Mouse (Mus musculus): ENCODE data around the gene Ptpn20.

Ptpn20 gene

DNA sequence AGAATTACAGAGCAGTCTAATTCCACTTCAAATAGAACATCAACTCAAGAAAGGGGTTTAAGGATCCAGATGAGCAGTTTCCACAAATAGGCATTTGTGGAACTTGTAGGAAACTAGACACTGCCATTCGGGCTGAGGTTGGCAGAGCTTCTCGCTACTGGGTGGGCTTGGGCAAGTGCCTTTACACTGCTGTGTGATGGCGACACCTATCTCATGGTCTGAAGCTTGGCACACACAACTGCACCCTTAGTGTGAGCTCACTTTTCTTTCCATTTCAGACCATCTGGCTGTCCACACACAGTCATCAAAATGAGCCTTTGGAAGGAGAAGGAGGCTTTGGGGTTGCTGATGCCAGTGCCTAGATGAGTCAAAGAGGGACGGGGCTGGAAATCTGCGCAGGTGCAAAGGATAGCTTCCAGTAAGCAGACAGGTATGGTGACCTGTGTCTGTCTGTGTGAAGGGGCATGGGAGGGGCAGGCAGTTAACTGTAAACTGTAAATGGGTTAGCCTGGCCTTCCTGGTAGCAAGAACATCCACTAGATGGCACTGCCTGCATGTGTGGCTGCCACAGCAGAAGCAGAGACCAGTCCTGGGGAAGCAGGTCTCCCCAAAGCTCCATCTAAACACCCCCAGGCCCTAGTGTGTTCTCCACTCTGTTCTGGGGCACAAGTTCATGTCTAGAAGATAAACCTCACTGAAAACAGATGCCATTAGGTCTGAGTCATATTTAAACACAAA, 84.5 kb downstream of the Ptpn20 start:
- DNase-seq (ENCODE audit: low read depth, low spot score): no peak

DNA sequence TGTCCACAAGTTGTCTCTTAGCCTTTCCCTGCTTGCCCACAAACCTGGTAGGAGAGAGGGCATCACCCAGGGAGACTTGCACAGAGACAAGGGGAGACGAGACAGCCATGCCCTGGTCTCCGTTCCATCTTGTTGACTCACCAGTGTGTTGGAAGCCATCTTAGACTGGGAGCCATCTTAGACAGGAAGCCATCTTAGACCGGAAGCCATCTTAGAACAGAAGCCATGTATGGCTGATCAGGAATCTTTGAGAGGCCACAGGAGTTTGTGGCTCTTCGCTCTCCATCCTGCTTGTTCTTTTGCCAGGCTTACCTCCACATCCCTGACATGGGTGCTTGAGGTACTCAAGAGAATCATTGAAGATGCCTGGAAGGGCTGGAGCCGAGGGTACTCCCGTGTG, 89.0 kb downstream of the Ptpn20 start:
- DNase-seq (ENCODE audit: low read depth, low spot score): no peak

GRCm38 (mm10) chr14:33678740-33679139, 89.7 kb downstream of the Ptpn20 start:
- DNase-seq (ENCODE audit: low read depth, low spot score): no peak

DNA sequence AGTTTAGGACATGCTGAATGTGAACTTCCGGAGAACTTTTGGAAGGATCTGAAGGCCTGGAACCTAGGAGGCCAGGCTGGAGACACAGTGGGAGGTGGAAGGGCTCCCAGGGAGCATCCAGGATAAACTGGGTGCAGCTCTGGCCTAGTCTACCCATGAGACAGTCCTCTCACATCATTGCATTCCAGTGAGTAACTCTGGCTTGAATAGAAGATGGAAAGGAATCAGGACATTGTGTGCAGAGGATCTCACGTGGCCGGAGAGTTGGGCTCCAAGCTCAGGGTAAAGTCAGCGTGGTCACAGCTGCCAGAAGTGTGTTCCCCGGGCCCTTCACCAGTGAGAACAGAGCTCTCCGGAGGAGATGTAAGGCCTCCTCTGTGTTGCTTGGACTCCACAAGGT, 91.6 kb downstream of the Ptpn20 start:
- no peak for DNase-seq (ENCODE audit: low read depth, low spot score)

DNA sequence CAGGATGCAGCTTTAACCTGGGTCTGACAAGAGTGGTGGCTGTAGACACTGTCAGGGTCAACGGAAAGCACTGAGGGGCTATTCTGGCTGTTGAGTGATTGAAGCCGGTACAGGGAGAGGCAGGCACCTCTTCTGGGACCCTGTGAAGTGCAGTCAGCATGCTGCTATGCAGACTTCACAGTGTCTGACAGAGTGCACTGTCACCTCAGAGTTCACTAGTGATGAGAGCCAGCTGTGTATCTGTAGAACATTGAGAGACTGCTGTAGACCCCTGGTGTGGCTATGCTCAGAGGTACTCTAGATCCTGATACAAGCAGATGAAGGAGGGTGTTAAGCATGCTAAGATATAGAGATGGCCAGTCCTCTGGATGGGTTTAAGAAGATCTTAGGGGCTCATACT, 93.8 kb downstream of the Ptpn20 start:
- no peak for DNase-seq (ENCODE audit: low read depth, low spot score)

DNA sequence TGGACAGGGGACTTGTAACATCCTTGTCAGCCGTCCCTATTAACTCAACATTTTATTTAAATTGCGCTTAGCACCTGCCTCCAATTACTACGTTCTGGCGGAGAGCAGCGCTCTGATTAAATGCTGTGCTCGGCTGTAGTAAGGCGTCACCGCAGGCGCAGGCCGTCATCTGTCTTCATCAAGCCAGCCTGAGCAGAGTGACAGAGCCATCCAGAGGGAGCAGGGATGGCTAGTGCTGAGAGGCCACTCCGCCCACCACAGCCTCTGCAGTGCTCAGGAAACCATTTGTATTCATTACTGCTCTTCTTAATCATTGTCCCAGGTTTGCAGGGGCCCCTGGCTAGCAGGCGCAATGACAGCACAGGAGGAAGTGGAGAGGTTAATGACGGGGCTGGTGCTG, 94.7 kb downstream of the Ptpn20 start:
- DNase-seq (ENCODE audit: low read depth, low spot score): no peak

GRCm38 (mm10) chr14:33687444-33688028, 98.5 kb downstream of the Ptpn20 start:
- no peak for DNase-seq (ENCODE audit: low read depth, low spot score)

DNA sequence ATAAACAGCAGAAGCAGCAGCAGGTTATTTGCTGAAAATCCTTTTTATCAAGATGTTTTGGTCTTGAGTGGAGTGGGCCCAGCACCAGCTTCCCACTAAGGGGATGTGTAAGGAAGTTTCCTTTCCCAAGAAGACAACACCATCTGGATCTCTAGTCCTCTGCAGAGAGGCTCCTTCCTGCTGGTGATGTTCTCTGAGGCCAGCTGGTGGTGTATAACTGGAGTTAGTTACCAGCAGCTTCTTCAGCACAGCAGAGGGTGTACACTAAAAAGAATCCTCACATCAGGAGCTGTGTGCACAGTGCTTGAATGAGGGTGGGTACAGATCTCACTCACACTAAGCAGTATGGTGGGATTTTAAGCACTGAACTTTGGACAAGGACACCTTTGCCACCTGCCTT, 100.0 kb downstream of the Ptpn20 start:
- no peak for DNase-seq (ENCODE audit: low read depth, low spot score)
